Mouse (Mus musculus): ENCODE data around the gene Uckl1.

GRCm38 (mm10) chr2:181582939-181583338 lies 1.8 kb downstream of the Uckl1 start:
- TF ChIP-seq FLI1 (IDR thresholded peaks at IDR 0.05; ENCODE audit: low read length) (no peak), GATA1 (IDR thresholded peaks at IDR 0.05; ENCODE audit: borderline replicate concordance, low read length) (no peak)
